Mouse (Mus musculus) stomach, embryonic 15.5 days (tissue): Measurements from ENCODE around the gene Ephb1. TPM values are rescaled to one million over a fixed set of nuclear protein-coding genes. Genes with fewer than 3 reads are reported as not detected.

Experiments used
- ATAC-seq: fragments of 200-750 bp; cut with Nextera tagmentation; 2 replicates; pipeline ENCODE4 v1.8.0; 2017; ENCODE audit warnings: low read depth, moderate number of reproducible peaks, moderate TSS enrichment; ENCODE audit not compliant: insufficient read depth, low FRiP score
- H3K27ac ChIP-seq: fragments of 300-500 bp; sonication (generic); 2 replicates; pipeline ENCODE4 v1.5.1; 2015; ENCODE audit warnings: mild to moderate bottlenecking, inconsistent platforms
- H3K27me3 ChIP-seq: fragments of 300-500 bp; sonication (generic); replicated peaks from 2 replicates; pipeline ENCODE4 v1.6.1; 2015; ENCODE audit warnings: inconsistent platforms
- H3K36me3 ChIP-seq: fragments of 300-500 bp; sonication (generic); 2 replicates; pipeline ENCODE4 v1.6.1; 2015; ENCODE audit warnings: inconsistent platforms
- H3K4me1 ChIP-seq: fragments of 300-500 bp; sonication (generic); 2 replicates; pipeline ENCODE4 v1.6.1; 2015; ENCODE audit warnings: inconsistent platforms
- H3K4me2 ChIP-seq: fragments of 300-500 bp; sonication (generic); 2 replicates; pipeline ENCODE4 v1.6.1; 2015; ENCODE audit warnings: mild to moderate bottlenecking, inconsistent platforms
- H3K4me3 ChIP-seq: fragments of 300-500 bp; sonication (generic); replicated peaks from 2 replicates; pipeline ENCODE4 v1.5.1; 2015; ENCODE audit warnings: inconsistent platforms
- H3K9ac ChIP-seq: fragments of 300-500 bp; sonication (generic); 2 replicates; pipeline ENCODE4 v1.6.1; 2015; ENCODE audit warnings: inconsistent platforms
- H3K9me3 ChIP-seq: fragments of 300-500 bp; sonication (generic); 2 replicates; pipeline ENCODE4 v1.6.1; 2016; ENCODE audit warnings: inconsistent platforms
- WGBS: fragments of 180-500 bp; shearing (Covaris S2); methylation state at CpG from one replicate; pipeline ENCODE4 v1.1.7; 2015; 5-methylcytosine and 5-hydroxymethylcytosine counted together
- polyA plus RNA-seq: library from polyadenylated mRNA; unstranded; fragments of >200 nt; fragmentation: Nextera tagmentation; extraction: Ambion mirVana; gene quantifications from 2 replicates; pipeline ENCODE4 v1.2.1, GENCODE M21; 2015

Gene Ephb1
- polyA plus RNA-seq, 1 experiment from 2014 or later, result 5.5 TPM

GRCm38 (mm10) chr9:102350696-102351095, 3.8 kb downstream of the Ephb1 start:
- H3K9me3 ChIP-seq, result no peaks in the 10 kb centered on the region
- H3K4me3 ChIP-seq, result no peak overlapping the region
- ATAC-seq, result no peak
- peaks cover 25% of the 10 kb centered on the region for H3K4me1 ChIP-seq
- H3K27ac ChIP-seq, result no peak overlapping the region
- H3K9ac ChIP-seq, result no peak overlapping the region
- 78% methylated on average over 6 of the region's 6 CpGs for WGBS
- H3K4me2 ChIP-seq, result no peak overlapping the region
- H3K36me3 ChIP-seq, result no peaks in the 10 kb centered on the region
- peaks cover 60% of the 10 kb centered on the region for H3K27me3 ChIP-seq

GRCm38 (mm10) chr9:102350076-102350475, 4.4 kb downstream of the Ephb1 start:
- H3K27me3 ChIP-seq, result peaks cover 54% of the 10 kb centered on the region

GRCm38 (mm10) chr9:102346801-102347200, 7.7 kb downstream of the Ephb1 start:
- Histone ChIP-seq H3K9ac (no peak overlapping the region), H3K4me1 (no peaks in the 10 kb centered on the region), H3K4me3 (no peak overlapping the region), H3K27me3 (peaks cover 26% of the 10 kb centered on the region), H3K27ac (no peak overlapping the region), H3K36me3 (no peaks in the 10 kb centered on the region), H3K4me2 (no peak overlapping the region), H3K9me3 (no peaks in the 10 kb centered on the region)
- 73% methylated on average over 3 of the region's 3 CpGs for WGBS
- no peak for ATAC-seq

More at GRCm38 (mm10) chr9:102350076-102350475, 4.4 kb downstream of the Ephb1 start:
- no peak overlapping the region for H3K27ac ChIP-seq
- H3K4me3 ChIP-seq, result no peak overlapping the region
- H3K9ac ChIP-seq, result no peak overlapping the region
- H3K36me3 ChIP-seq, result no peaks in the 10 kb centered on the region
- 76% methylated on average over 6 of the region's 6 CpGs for WGBS
- ATAC-seq, result no peak
- no peak overlapping the region for H3K4me2 ChIP-seq
- H3K9me3 ChIP-seq, result no peaks in the 10 kb centered on the region
- H3K4me1 ChIP-seq, result peaks cover 25% of the 10 kb centered on the region

DNA sequence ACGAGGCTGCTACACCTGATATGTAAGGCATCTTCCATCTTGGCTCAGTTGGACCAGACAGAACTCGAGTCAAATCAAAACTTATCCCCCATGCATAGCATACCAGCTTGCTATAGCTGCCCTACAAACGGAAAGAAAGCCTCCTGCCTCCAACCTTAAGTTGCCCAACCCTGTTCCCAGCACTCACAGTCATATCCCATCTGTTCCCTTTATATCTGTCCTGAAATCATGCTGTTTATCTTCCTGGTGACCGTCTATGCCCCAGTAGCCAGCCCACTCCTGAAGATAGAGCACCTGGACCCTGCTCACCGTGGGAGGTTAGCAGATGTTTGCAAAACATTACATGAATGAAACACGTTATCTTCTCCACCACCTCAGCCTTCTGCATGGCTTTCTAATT, 9.0 kb downstream of the Ephb1 start:
- no peak for ATAC-seq
- Histone ChIP-seq H3K4me1 (no peaks in the 10 kb centered on the region), H3K9me3 (no peaks in the 10 kb centered on the region), H3K36me3 (no peaks in the 10 kb centered on the region), H3K4me3 (no peak overlapping the region), H3K27me3 (peaks cover 14% of the 10 kb centered on the region), H3K27ac (no peak overlapping the region), H3K4me2 (no peak overlapping the region), H3K9ac (no peak overlapping the region)
- WGBS, result 55% methylated on average over 6 of the region's 6 CpGs

- Histone ChIP-seq H3K4me2 (no peak overlapping the region), H3K36me3 (no peaks in the 10 kb centered on the region), H3K27me3 (peaks cover 11% of the 10 kb centered on the region), H3K9ac (no peak overlapping the region), H3K27ac (no peak overlapping the region), H3K4me3 (no peak overlapping the region), H3K9me3 (no peaks in the 10 kb centered on the region), H3K4me1 (no peaks in the 10 kb centered on the region)
- no peak for ATAC-seq
- WGBS, result 76% methylated on average over 9 of the region's 9 CpGs
Observed at GRCm38 (mm10) chr9:102345047-102345446, 9.4 kb downstream of the Ephb1 start.

DNA sequence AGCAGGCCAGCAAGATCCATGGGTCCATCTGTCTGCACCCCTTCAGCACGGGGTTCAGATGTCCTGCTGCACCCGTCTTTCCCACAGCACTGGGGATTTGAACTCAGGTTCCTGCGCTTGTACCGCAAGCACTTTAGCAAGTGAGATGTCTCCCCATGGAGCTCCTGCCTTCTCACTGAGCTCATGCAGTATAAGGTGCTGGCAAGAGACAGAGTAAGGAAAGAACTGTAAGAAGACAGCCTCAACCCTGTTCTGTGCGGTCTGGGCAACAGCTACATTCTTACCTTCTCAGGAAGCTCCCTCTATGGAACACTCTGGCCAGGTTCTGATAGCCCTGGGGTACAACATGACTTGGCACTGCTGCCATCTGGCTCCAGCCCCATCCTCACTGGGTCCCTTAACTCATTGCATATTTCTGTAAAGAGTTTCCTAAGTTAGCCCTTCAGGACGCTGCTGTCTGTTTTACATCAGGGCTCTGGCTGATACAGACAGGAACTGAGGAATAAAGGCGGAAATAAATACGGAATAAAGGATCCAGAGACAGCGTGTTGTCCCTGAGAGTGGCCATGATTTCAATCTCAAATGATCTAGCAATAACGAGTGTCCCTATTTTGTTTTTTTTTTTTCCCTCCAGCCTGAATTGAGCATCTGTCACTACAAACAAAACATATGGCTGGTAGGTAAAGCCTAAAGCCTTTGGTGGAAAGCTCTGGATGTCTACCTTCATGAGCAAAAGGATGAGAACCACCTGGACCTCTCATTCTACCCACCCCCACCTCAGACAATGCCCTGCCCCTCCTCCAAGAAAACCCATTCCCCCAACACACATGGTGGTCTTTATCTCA, 10.2 kb downstream of the Ephb1 start:
- no peak overlapping the region for H3K4me2 ChIP-seq
- H3K9ac ChIP-seq, result no peak overlapping the region
- H3K36me3 ChIP-seq, result no peaks in the 10 kb centered on the region
- H3K27ac ChIP-seq, result no peak overlapping the region
- H3K4me3 ChIP-seq, result no peak overlapping the region
- no peaks in the 10 kb centered on the region for H3K9me3 ChIP-seq
- 75% methylated on average over 10 of the region's 10 CpGs for WGBS
- ATAC-seq, result no peak
- peaks cover 6% of the 10 kb centered on the region; the same call in 1 of the 2 replicates for H3K27me3 ChIP-seq
- no peaks in the 10 kb centered on the region for H3K4me1 ChIP-seq

DNA sequence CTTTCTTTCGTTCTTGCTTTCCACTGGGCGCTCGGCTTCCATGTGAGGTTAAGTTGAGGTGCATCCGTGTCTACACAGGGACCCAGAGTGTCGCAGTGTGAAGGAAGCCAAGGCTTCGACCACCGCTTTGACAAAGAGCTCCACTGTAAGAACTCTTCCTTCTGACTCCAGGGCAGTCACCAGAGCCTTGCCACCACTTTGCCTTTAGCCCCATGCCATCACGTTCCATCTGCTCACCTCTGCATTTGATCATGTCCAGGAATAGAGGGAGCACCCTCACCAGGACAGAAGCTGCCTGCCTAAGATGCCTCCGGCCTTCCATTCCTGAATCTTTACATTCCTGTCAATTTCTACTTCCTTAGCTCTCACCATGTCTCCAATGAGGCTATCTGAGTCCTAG, 11.4 kb downstream of the Ephb1 start:
- Histone ChIP-seq H3K4me1 (no peaks in the 10 kb centered on the region), H3K9me3 (no peaks in the 10 kb centered on the region), H3K27ac (no peak overlapping the region), H3K36me3 (no peaks in the 10 kb centered on the region), H3K9ac (no peak overlapping the region), H3K4me3 (no peak overlapping the region), H3K27me3 (peaks cover 6% of the 10 kb centered on the region; the same call in 1 of the 2 replicates), H3K4me2 (no peak overlapping the region)
- WGBS, result 94% methylated on average over 9 of the region's 9 CpGs
- no peak for ATAC-seq

- Histone ChIP-seq H3K4me2 (no peak overlapping the region), H3K27ac (no peak overlapping the region), H3K4me3 (no peak overlapping the region), H3K9me3 (no peaks in the 10 kb centered on the region), H3K36me3 (no peaks in the 10 kb centered on the region), H3K27me3 (no peaks in the 10 kb centered on the region), H3K4me1 (no peaks in the 10 kb centered on the region), H3K9ac (no peak overlapping the region)
- 64% methylated on average over 3 of the region's 3 CpGs for WGBS
- ATAC-seq, result no peak
Observed at GRCm38 (mm10) chr9:102342026-102342425, 12.5 kb downstream of the Ephb1 start.

DNA sequence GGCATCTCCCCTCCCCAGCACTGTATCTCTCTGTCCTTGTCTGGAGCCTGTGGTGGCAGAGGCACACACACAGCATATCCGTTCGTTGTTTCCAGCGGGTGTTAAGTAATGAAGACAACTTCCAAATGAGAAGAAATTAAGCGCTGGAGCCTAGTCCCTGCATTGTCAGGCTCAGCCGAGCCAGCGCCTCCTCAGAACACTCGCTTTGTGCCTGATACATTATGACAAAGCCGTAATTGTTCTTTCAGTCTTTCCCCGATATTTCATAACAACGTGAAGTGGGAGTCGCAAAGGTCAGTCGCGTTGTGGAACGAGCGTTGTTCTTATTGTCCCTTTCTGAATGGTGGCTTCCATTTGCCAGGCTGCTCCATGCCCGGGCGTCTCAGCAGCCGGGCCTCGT, 13.7 kb downstream of the Ephb1 start:
- H3K4me3 ChIP-seq, result no peak overlapping the region
- H3K27me3 ChIP-seq, result no peaks in the 10 kb centered on the region
- WGBS, result 80% methylated on average over 19 of the region's 19 CpGs
- no peaks in the 10 kb centered on the region for H3K9me3 ChIP-seq
- no peak overlapping the region for H3K27ac ChIP-seq
- no peaks in the 10 kb centered on the region for H3K36me3 ChIP-seq
- H3K4me2 ChIP-seq, result no peak overlapping the region
- no peak overlapping the region for H3K9ac ChIP-seq
- no peaks in the 10 kb centered on the region for H3K4me1 ChIP-seq
- ATAC-seq, result no peak

DNA sequence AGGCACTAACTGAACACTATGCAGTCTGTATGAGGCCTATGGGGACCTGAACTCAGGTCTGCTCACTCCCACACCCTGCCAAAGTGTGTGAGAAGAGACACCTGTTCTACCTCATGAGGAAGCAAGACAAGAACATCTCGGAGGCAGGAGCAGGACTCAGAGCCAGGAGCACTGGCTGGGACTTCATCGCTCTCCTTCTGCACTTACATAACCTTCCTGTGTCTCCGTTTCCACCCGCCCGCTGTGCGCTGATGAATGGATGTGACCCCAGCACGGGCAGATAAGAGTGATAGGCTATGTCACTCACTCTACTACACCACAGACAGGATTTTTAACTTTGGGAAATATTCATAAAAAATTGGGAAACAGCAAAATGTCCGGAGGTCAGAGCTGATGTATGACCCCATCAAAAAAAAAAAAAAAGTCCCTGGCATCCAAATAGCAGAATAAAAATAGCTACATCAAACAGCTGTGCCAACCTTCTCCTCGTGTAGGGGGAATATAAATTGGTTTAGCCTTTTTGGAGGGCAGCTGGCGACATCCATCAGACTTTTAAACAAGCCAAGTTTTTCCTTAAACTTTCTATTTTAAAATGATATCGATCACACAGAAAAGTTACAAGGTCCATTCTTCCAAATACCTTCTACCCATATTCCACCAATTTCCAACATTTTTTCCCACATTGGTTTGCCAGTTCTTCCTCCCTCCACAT, 18.8 kb downstream of the Ephb1 start:
- Histone ChIP-seq H3K4me3 (no peak overlapping the region), H3K4me1 (no peaks in the 10 kb centered on the region), H3K4me2 (no peak overlapping the region), H3K9ac (no peak overlapping the region), H3K27ac (no peak overlapping the region), H3K9me3 (no peaks in the 10 kb centered on the region), H3K27me3 (no peaks in the 10 kb centered on the region), H3K36me3 (no peaks in the 10 kb centered on the region)
- no peak for ATAC-seq
- WGBS, result 49% methylated on average over 11 of the region's 11 CpGs

GRCm38 (mm10) chr9:102330266-102331060, 24.0 kb downstream of the Ephb1 start:
- no peaks in the 10 kb centered on the region for H3K9me3 ChIP-seq

More at GRCm38 (mm10) chr9:102330266-102331060, 24.0 kb downstream of the Ephb1 start:
- no peak for ATAC-seq
- H3K4me3 ChIP-seq, result no peak overlapping the region
- H3K36me3 ChIP-seq, result no peaks in the 10 kb centered on the region
- no peak overlapping the region for H3K4me2 ChIP-seq
- H3K27ac ChIP-seq, result no peak overlapping the region
- no peaks in the 10 kb centered on the region for H3K27me3 ChIP-seq
- no peak overlapping the region for H3K9ac ChIP-seq
- H3K4me1 ChIP-seq, result no peaks in the 10 kb centered on the region
- WGBS, result 93% methylated on average over 16 of the region's 16 CpGs
